Mouse (Mus musculus) MEL (cell line): Measurements from ENCODE around the gene Rasa1.

Experiments
- CHD1 ChIP-seq: IDR thresholded peaks from 2 replicates; pipeline ENCODE4 v1.6.1; 2012; ENCODE audit warnings: low read depth, mild to moderate bottlenecking, inconsistent platforms, low read length, improper control_type of control experiment
- CTCF ChIP-seq, 3 experiments: IDR thresholded peaks in 2 of 3; conservative IDR thresholded peaks in 1 of 3; 2 replicates each; pipeline ENCODE4 v1.5.1; 2011 to 2012; ENCODE audit warnings: low read length in 3 of 3, low read depth in 2 of 3, mild to moderate bottlenecking in 2 of 3, improper control_type of control experiment in 1 of 3, inconsistent platforms in 1 of 3, mixed read lengths in 1 of 3, moderate library complexity in 1 of 3; ENCODE audit not compliant: control insufficient read depth in 1 of 3, insufficient read depth in 1 of 3, poor library complexity in 1 of 3, severe bottlenecking in 1 of 3
- E2F4 ChIP-seq: IDR thresholded peaks from 2 replicates; pipeline ENCODE4 v1.6.1; 2011; ENCODE audit warnings: low read depth, low read length, improper control_type of control experiment, borderline replicate concordance
- EP300 ChIP-seq, 2 experiments: IDR thresholded peaks; 2 replicates each; pipeline ENCODE4 v1.6.1; 2011; ENCODE audit warnings: improper control_type of control experiment in 2 of 2, low read length in 2 of 2, low read depth in 1 of 2, mild to moderate bottlenecking in 1 of 2
- GATA1 ChIP-seq: IDR thresholded peaks from 2 replicates; pipeline ENCODE4 v1.6.1; 2011; ENCODE audit warnings: low read depth, low read length, improper control_type of control experiment
- MAX ChIP-seq: IDR thresholded peaks from 2 replicates; pipeline ENCODE4 v1.6.1; 2011; ENCODE audit warnings: low read length, improper control_type of control experiment
- POLR2A ChIP-seq, 2 experiments: IDR thresholded peaks; 2 replicates each; pipeline ENCODE4 v1.6.1; 2011 to 2012; ENCODE audit warnings: low read length in 2 of 2, mild to moderate bottlenecking in 2 of 2, control low read depth in 1 of 2, improper control_type of control experiment in 1 of 2, low read depth in 1 of 2, moderate library complexity in 1 of 2; ENCODE audit not compliant: control insufficient read depth in 1 of 2, insufficient read depth in 1 of 2, poor library complexity in 1 of 2
- POLR2AphosphoS2 ChIP-seq: IDR thresholded peaks from 2 replicates; pipeline ENCODE4 v1.6.1; 2011; ENCODE audit warnings: low read length, improper control_type of control experiment

DNA sequence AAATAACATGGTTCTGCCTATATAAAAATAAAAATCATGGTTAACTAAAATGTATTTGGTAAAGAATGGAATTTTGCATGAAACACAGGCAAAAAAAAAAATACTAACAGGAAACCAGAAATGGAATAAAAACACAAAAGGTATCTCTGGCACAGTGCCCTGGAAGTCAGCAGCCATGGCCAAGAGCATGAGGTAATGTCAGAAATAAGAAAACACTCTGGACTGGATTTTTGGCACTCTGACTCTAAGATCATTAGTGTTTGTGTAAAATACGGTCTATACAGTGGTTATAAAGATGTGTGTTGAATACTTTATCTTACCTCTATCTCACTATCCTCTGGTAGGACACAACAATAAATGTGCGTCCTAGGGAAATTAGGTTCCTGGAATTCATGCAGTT is 22.6 kb upstream of the Rasa1 start:
- TF ChIP-seq GATA1: no peak
- no peak for TF ChIP-seq POLR2A (IDR thresholded peaks at IDR 0.05; ENCODE audit: control insufficient read depth in 1 of 2, insufficient read depth in 1 of 2, low read depth in 1 of 2, low read length in 2 of 2, poor library complexity in 1 of 2)
- no peak for TF ChIP-seq E2F4
- no peak for TF ChIP-seq EP300 (IDR thresholded peaks at IDR 0.05; ENCODE audit: low read depth in 1 of 2, low read length in 2 of 2)
- no peak for TF ChIP-seq MAX
- no peak for TF ChIP-seq CTCF (IDR thresholded peaks at IDR 0.05 in 2 of 3, conservative IDR thresholded peaks at IDR 0.05 in 1 of 3; ENCODE audit: control insufficient read depth in 1 of 3, insufficient read depth in 1 of 3, low read depth in 2 of 3, low read length in 3 of 3, poor library complexity in 1 of 3, severe bottlenecking in 1 of 3)
- TF ChIP-seq POLR2AphosphoS2: no peak
- no peak for TF ChIP-seq CHD1
